Mouse (Mus musculus) heart, postnatal 36 days (tissue): ENCODE measurements around the gene Epb41l3. TPM values are rescaled to one million over a fixed set of nuclear protein-coding genes. Genes with fewer than 3 reads are reported as not detected.

Source experiments
- DNase-seq, 2 experiments: peaks; one replicate each; pipeline ENCODE4 v3.0.0; 2021 to 2022
- intact Hi-C: fragments of 180-260 bp; cut with DNase I; formaldehyde crosslinking; loops from one replicate; pipeline ENCODE4 v1.15.1; 2025
- total RNA-seq, 2 experiments: library from RNA; stranded (reverse); gene quantifications; 2 replicates each; pipeline ENCODE4 v1.2.3; 2021

Gene Epb41l3
- total RNA-seq, 2 experiments from 2014 or later, result 13.2 to 15.6 TPM

DNA sequence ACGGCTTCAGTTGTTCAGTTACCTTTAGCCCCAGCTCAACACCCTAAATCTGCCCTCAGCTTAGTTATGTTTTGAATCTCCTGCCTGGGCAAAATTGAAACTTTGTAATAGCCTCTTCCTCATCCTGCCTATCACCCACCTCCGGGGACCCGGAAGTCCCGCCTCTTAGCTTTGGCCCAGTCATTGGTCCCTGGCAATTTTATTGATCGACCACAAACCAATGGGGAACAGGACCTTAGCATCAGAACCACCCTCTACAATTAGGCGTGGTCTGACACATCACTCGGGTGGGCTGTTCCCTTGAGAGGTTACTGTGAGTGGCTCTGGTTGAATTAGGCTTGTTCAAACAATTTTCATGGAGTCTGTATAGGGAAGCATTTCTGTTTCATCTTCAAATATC is 150.5 kb downstream of the Epb41l3 start:
- intact Hi-C loops, result no loop called here
- no peak for DNase-seq

DNA sequence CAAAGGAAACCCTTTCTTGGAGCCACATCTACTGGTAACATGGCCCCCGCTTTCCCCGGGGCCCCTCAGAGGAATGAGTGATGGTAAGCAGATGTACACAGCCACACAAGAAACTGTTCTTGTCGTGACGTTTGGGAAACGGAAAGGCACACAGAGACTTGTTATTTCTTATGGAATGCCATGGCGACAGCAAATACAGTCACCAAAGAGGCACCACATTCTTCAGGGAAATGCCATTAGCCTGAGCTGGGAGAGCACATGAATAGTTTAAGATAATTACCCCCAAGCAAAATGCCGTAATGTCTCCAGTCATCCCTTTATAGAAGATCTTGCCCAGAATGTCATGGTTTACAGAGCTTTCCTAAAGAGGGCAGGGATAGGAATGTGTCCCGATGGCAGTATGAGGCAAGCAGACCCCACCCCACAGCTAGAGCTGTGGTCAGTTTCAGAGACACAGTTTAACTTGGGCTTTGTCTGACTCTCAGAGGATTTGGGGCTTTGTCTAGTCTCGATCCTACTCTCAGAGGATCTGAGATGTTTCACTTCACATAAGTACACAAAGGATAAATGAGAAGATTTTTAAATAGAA is 152.0 kb downstream of the Epb41l3 start:
- intact Hi-C loops, result no loop called here
- no peak for DNase-seq

DNA sequence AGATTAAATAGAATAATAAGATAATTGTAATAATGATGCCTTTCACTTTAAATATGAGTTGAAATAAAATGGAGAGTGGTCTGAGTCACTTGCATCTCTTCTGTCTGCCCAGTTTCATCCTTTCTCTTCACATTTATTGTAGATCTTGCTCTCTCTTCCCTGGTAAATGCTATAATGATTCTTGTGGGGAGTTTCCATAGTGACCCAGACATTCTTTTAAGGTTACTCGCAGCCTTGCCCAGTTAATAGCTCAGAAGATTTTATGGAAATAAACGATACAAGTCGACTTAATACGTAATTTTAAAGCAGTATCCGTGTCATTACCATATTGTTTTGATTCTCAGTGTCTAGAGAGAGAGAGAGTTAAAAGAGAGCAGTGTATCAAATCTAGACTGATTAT is 154.0 kb downstream of the Epb41l3 start:
- no peak for DNase-seq
- intact Hi-C loops, result no loop called here

DNA sequence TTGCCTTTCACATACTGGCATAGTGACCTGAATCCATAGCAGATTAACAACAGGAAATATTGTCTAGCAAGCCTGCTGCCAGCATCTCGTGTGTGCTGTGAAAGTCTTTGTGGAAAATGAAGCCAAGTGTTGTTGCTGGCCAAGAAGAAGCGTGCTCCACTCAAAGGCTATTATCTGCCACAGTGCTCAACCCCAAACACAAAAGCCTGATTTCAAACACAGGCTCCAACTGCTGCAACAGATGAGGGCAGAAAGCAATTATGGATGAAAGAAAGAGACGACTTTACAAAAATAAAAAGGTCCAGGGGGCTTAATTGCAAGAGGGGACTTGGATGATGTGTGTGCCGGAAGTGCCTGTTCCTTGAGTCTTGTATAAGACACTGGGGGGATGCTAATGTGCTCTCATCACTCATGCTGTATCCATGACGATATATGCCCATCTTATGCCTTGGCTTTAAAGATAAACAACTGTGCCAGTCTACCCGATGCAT is 154.7 kb downstream of the Epb41l3 start:
- no peak for DNase-seq
- intact Hi-C loops, result no loop called here

DNA sequence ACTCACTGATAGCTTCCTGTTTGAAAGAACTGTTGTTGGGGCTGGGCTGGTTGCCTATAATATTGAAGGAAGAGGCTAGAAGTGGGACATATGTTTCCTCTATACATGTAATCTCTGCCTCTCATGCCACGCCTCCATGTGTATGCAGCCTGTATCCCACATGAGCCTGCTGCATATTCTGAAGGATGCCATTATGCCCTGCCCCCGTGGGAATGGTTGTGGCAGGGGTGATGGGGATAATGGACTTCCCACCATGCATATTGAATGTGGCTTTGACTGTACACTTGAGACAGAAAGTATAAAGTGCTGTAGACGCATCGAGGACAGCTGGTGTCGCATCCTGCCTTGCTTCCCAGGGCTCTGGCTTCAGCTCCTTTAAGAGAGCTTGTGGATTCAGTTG is 155.9 kb downstream of the Epb41l3 start:
- intact Hi-C loops, result no loop called here
- no peak for DNase-seq

DNA sequence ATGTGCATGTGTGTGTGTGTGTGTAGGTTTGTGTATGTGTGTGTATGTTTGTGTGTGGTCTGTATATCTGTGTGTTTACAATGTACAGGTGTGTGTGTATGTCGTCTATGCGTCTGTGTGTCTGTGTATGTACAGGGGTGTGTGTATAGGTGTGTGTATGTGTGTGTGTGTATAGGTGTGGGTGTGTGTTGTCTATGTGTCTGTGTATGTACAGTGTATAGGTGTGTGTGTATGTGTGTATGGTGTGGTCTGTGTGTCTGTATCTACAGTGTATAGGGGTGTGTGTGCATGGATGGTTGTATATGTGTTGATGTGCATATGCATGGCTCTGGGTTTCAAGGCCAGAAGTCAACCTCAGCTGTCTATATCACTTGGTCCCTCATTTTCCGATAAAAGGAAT is 161.7 kb downstream of the Epb41l3 start:
- intact Hi-C loops, result no loop called here

DNA sequence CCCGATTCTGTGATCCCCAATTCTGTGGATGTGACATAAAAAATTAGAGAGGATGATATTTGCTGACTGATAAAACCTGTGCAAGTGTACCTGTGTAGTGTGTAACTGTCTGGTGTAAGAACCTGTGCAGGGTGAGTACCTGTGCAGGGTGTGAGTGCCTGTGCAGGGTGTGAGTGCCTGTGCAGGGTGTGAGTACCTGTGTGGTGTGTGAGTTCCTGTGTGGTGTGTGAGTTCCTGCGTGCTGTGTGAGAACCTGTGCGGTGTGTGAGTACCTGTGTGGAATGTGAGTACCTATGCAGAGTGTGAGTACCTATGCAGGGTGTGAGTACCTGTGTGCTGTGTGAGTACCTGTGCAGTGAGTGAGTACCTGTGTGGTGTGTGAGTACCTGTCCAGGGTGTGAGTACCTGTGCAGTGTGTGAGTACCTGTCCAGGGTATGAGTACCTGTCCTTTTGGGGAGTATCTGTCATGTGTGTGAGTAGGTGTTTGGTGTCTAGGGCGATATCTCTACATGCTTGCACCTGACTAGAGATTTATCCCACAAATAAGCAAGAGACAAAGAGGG is 163.4 kb downstream of the Epb41l3 start:
- DNase-seq, result no peak
- intact Hi-C loops, result no loop called here

More for the DNA sequence above, 161.7 kb downstream of the Epb41l3 start:
- DNase-seq, result no peak

DNA sequence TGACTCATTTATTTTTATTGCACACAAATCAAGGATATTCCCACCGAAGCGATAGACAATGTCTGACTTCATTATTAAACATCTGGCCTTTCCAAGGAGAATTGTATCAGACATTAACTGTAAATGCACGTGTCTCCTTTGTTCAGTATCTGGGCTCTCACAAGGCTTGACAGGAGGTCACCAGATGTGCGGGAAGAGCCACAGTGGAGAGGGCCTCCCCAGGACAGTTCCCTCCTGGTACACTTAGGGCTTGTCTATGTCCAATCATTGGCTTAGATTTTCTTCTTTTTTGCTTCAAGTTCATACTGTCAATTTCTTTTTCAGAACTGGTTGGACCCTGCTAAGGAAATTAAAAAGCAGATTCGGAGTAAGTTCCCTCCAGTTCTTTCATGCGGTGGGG is 163.9 kb downstream of the Epb41l3 start:
- no peak for DNase-seq
- intact Hi-C loops, result no loop called here

DNA sequence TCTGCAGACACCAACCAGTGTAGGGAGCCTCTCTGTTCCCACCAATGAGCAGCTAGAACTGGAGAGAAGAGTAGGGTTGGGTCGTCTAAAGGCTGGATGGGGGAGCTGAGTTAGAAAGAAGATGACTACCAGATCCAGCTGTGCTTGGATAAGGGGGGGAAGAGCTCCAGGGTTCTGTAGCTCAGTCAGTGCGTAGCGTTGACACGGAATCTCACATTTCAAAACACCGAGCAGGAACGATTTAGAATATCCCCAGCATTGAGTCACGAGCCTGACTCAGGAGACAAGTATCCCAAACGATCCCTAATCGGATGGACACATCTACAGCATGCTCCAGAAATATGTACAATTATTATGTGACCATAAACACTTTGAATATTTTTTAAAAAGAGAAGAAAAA is 180.4 kb downstream of the Epb41l3 start:
- no peak for DNase-seq
- intact Hi-C loops, result loop anchor here (10.0 kb wide), 1 partner anchor 101 kb away; no protein-coding TSS in a partner anchor

DNA sequence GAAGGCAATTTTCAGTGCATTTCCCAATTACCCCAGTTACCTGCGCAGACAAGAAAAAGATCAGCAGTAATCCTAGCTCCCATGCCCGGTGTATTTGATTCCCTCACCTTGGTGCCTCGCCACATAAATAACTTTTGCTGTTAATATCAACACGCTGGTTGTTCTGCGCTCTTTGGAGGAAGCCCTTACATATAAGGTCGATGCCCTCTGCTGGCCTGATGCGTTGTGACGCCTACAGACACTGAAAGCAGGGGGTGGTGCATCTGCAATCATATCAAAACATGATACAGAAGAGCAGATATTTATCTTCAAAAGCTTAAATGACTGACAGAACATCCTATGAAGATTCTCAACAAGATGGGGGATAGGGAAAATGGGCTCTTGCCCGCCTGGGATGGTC is 181.0 kb downstream of the Epb41l3 start:
- intact Hi-C loops, result loop anchor here (10.0 kb wide), 1 partner anchor 102 kb away; no protein-coding TSS in a partner anchor

DNA sequence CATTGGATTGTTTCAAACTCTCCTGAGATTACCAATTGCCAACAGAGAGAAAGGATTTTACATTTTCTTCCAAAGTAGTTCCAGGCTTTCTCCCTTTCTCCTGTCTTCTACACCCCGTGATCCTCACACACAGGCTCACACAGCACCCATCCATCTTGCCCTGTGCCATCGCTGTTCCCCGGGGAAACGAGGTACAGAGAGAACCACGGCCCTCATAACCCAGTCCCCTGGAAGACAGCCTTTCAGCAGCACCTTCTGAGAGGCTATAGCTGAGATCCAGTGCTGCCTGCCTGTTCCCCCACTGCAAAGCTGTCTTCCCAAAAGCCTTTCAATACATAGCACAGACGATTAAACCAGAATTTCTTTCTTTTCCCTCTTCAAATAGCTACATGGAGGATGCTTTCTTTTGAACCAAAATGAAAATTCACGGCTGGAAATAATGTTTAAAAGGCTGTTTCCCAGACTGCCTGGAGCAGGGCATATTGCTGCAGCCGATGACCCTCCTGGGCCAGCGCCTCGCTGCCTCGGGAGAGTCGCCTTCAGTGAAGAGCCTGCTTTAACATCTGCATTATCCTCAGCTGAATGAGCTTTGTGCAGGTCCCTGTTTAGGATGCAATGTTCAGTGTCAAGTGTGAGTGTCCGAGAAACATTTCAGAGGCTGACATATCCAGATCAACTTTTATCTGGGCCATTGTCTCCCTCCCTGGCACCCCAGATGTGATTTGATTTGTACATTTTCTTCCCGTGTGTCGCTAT is 188.5 kb downstream of the Epb41l3 start:
- DNase-seq, result no peak
- intact Hi-C loops, result no loop called here

More for the DNA sequence above, 181.0 kb downstream of the Epb41l3 start:
- peak; percentile 14 to 17 for DNase-seq

DNA sequence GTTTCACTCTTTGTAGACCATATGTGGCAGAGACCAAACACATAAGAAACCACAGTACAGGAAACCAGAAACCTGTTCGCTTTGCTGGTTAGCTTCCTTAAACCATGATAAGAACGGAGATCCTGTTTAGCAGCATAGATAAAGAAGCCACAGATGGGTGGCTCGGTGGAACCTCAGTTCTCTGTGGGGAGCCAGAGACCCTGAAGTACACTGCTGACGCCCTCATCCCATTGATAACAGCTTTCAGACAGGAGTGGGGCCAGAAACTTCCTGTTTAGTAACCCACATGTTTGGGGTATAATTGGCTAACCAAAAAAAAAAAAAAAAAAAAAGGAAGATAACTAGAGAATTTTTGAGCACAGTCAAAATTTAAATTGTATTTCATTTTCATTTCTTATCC is 189.7 kb downstream of the Epb41l3 start:
- no peak for DNase-seq
- intact Hi-C loops, result no loop called here

DNA sequence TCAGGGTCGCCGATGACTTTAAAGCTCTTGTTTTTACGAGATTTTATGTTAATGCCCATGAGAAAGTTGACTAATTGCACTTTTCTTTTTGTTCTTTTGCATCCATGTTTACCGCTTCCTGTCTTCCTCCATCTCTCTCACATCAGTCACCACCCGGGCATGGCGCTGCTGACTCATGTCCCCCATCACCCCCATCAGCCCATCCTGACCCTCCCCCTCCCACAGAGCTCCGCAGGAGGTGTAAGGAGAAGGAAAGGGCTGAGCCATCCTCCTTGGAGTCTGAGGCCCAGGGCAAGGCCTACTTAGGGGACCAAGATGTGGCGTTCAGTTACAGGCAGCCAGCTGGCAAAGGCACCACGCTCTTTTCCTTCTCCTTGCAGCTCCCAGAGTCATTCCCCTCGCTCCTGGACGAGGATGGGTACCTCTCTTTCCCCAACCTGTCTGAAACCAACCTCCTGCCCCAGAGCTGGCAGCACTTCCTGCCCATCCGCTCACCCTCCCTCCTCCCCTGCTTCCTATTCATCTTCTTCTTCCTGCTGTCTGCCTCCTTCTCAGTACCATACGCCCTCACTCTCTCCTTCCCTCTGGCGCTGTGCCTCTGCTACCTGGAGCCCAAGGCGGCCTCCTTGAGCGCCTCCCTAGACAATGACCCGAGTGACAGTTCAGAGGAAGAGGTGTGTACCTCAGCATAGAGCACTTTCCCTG is 190.4 kb downstream of the Epb41l3 start:
- DNase-seq, result no peak
- intact Hi-C loops, result no loop called here

DNA sequence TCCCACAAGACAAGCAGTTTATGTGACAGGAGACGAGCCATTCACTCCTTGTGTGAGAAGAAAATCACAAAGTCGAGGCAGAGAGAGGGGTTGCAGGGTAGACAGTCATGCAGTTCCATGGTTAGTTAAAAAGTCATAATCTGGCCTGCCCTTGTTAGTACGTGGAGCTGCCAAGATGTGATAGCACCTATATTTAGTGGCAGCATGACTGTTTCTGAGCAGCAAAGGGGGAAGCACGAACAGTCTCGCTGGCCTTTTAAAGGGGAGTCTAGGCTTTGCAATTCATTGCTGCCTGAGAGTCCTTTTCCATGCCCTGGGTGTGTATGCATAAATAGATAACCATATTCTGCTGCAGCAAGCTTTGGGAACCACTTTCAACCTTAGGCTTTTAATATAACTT is 191.5 kb downstream of the Epb41l3 start:
- intact Hi-C loops, result no loop called here
- no peak for DNase-seq

DNA sequence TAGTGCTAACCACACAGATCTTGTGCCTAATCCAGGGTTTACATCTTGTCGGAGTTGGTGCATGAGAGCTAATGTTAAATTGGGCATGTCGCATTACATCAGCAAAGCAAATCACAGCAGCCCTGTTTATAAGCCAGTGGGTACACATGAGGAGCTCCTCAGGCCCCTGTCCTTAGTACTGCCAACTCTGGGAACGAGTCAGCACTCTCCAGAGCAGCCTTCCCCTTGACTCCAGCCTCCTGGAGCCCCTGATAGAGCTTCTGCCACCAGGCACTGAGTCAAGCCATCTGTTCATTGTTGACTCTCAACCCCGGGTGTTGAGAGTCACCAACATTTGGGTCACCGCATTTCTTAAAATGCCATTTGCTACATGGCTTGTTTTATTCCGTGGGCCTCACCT is 192.0 kb downstream of the Epb41l3 start:
- intact Hi-C loops, result no loop called here

DNA sequence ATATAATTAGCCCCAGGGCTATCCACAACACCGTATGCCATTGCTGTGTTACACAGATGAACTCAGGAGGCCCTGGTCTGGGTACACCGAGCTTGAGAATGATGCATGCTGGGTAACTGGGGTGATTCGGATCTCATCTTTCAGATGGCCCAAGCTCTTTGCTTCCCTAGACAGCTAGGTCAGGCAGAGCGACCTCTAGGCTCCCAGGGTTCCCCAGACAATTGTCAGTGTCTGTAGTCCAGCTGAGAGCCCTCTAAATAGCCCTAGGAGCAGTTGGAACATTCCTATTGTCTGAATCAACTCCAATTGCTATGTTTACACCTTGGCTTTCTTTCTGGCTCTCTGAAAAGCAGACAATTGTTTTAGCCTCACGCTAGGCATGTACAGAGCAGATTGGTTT is 201.9 kb downstream of the Epb41l3 start:
- intact Hi-C loops, result no loop called here
- DNase-seq, result peak in 1 of 2 experiments; percentile 29

More for the DNA sequence above, 192.0 kb downstream of the Epb41l3 start:
- peak; percentile 18 to 20 for DNase-seq

DNA sequence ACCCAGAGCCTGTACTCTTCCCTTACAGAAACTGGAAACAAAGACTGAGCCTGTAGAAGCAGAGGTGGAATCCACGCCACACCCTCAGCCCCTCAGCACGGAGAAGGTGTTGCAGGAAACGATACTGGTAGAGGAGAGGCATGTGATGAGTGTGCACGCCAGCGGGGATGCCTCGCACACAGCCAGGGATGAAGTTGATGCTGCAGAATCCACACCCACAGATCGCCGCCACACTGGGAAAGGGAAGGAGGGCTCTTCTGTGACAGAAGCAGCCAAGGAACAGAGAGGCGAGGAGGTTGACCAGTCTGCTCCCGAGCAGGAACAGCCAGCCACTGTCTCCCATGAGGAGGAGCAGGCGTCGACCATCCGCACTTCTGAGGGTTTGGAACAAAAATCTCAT is 209.0 kb downstream of the Epb41l3 start:
- intact Hi-C loops, result no loop called here
- no peak for DNase-seq

DNA sequence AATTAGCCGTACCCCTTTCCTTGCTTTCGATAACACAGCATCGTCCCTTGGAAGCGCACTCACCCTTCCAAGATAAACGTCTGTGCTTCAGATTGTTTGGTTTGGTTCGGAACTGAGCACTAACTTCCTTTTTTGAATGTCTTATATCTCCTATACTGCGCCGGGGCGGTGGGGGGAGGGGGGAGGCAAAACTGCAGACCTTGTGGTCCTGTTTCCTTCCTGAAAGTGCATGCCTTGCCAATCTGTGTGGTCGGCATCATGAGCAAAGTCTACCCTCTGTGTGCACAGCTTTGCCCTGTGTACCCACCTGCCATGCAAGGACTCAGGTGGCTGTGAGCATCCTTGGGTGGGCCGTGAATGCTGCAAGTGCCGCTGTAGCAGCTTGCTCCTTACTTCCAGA is 212.6 kb downstream of the Epb41l3 start:
- no peak for DNase-seq
- intact Hi-C loops, result no loop called here

DNA sequence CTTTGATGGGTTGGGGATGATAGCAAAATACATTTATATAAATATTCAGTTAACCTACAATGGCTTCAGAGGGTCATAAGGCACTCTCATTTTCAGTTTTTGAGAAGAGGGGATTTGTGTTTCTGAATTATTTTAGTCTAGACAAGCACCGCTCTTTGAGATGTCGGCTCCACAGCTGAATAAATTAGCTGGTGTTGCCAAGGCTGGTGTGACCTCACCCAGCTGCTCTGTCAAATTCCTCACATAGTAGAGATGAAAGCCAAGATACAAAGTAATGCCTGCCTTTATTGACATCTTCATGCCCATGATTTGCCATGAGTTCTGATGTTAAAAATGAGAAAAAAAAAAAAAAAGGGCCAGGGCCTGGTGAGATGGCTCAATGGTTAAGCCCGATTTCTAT is 214.8 kb downstream of the Epb41l3 start:
- DNase-seq, result no peak
- intact Hi-C loops, result no loop called here

DNA sequence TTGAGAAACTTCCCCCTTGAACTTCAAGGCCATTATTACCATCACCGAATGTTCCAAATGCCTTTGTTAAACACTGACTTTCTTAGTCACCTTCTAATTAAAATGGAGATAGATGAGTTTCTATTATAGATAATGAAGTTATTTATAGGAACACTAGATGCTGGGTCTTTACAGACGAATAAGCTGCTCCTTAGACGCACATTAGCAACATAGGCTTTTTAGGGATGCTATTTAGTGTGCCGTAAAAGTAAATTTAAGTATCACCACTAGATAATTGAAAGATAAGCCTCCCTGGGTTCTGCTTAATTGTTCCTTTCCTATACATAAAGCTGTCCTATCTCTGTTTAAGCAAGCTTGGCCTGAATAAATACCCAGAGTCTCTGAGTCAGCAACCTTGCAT is 226.1 kb downstream of the Epb41l3 start:
- intact Hi-C loops, result no loop called here
- DNase-seq, result no peak

DNA sequence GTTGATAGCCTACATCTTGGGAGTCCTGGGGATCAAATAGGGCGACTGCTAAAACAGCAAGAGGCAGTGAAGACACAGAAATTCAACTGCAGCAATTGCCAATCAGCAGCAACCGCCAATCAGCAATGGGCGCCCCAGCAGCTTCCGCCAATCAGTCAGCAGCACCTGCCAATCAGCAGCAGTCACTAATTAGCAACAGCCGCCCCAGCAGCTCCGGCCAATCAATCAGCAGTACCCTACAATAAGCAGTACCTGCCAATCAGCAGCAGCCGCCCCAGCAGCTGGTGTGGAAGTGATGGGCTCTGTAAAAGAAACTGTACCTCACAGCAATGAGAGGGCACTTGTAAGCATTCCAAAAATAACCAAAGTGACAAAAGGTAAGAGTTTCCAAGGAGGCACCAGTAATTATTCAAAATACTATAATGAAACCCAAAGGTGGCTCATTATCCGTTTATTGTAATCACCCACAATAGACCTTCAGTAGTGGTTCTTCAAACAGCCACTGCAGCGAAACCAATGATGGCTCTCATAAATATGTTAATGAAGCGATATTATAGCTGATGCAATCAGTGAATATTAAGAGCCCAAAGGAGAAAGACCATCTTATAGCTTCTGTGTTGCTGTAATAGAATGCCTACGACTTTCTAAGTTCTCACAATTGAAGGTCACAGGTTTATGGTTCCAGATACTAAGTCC is 228.2 kb downstream of the Epb41l3 start:
- intact Hi-C loops, result no loop called here

More for the DNA sequence above, 228.2 kb downstream of the Epb41l3 start:
- no peak for DNase-seq
